In genomic region chr1:55087401-55087904, GRCm38 (mm10) we compare ENCODE assay signal across 8 mouse cellular contexts. TPM values are rescaled to one million over a fixed set of nuclear protein-coding genes. Genes with fewer than 3 reads are reported as not detected.
DNase-seq lines count a peak whose midpoint lies in the region; ATAC-seq and TF ChIP-seq lines count a peak whose summit lies in the region.

No protein-coding gene starts in this region.

- peak overlapping the region; percentile 94 for H3K9ac ChIP-seq in lung, embryonic 14.5 days
- peak overlapping the region; percentile 99 for H3K9ac ChIP-seq in forebrain, embryonic 15.5 days (replicated peaks)
- peak overlapping the region; percentile 94 for H3K9ac ChIP-seq in hindbrain, embryonic 14.5 days
- peak overlapping the region; percentile 96 for H3K9ac ChIP-seq in lung, embryonic 16.5 days (ENCODE audit: low read length)
- H3K9ac ChIP-seq in stomach, embryonic 16.5 days (ENCODE audit: low read length): peak overlapping the region; percentile 98

- ATAC-seq in lung, embryonic 14.5 days (ENCODE audit: insufficient read depth): peak; percentile 85
- ATAC-seq in forebrain, embryonic 15.5 days (replicated peaks): peak; percentile 83
- ATAC-seq in hindbrain, embryonic 14.5 days (ENCODE audit: low FRiP score): peak; percentile 64
- peak; percentile 54 for ATAC-seq in lung, embryonic 16.5 days (ENCODE audit: low read depth)
- ATAC-seq in stomach, embryonic 16.5 days (ENCODE audit: insufficient read depth, low FRiP score): peak; percentile 27; the same call in 1 of the 2 replicates

- DNase-seq in lung, embryonic 14.5 days: no peak
- DNase-seq in lung, postnatal 36 days: no peak
- no peak for DNase-seq in hindbrain, embryonic 14.5 days (ENCODE audit: low spot score)
- DNase-seq in thymus, adult 18-20 months: no peak

- 0% methylated on average over 51 of the region's 57 CpGs for WGBS in lung, embryonic 14.5 days
- under 1% methylated on average over 54 of the region's 57 CpGs for WGBS in forebrain, embryonic 15.5 days
- WGBS in hindbrain, embryonic 14.5 days: 0% methylated on average over 42 of the region's 57 CpGs
- under 1% methylated on average over 31 of the region's 57 CpGs for whole genome bisulfite sequencing in lung, embryonic 16.5 days
- WGBS in stomach, embryonic 16.5 days: under 1% methylated on average over 57 of the region's 57 CpGs

- H3K36me3 ChIP-seq in lung, embryonic 14.5 days (ENCODE audit: insufficient read depth): peaks cover 59% of the 10 kb centered on the region
- peaks cover 40% of the 10 kb centered on the region for H3K36me3 ChIP-seq in forebrain, embryonic 15.5 days
- peaks cover 66% of the 10 kb centered on the region for H3K36me3 ChIP-seq in hindbrain, embryonic 14.5 days (replicated peaks; ENCODE audit: control insufficient read depth, insufficient read depth)
- peaks cover 24% of the 10 kb centered on the region for H3K36me3 ChIP-seq in lung, embryonic 16.5 days (ENCODE audit: control insufficient read depth, insufficient read depth, low read length)
- peaks cover 31% of the 10 kb centered on the region for H3K36me3 ChIP-seq in stomach, embryonic 16.5 days (ENCODE audit: control insufficient read depth, insufficient read depth, low read length)

- H3K4me1 ChIP-seq in lung, embryonic 14.5 days (ENCODE audit: insufficient read depth): peaks cover 16% of the 10 kb centered on the region; the same call in 1 of the 2 replicates
- H3K4me1 ChIP-seq in brown adipose tissue, adult 24 weeks (ENCODE audit: control insufficient read depth, insufficient read depth, insufficient read length, low read length): peaks cover 3% of the 10 kb centered on the region; the same call in 1 of the 2 replicates
- H3K4me1 ChIP-seq in forebrain, embryonic 15.5 days: peaks cover 42% of the 10 kb centered on the region
- peaks cover 25% of the 10 kb centered on the region for H3K4me1 ChIP-seq in hindbrain, embryonic 14.5 days (replicated peaks; ENCODE audit: control insufficient read depth, insufficient read depth, low read length)
- H3K4me1 ChIP-seq in lung, embryonic 16.5 days (replicated peaks; ENCODE audit: control insufficient read depth, insufficient read depth, low read length): peaks cover 25% of the 10 kb centered on the region
- H3K4me1 ChIP-seq in stomach, embryonic 16.5 days (ENCODE audit: control insufficient read depth, insufficient read depth, low read length): peaks cover 28% of the 10 kb centered on the region

- H3K27ac ChIP-seq in lung, embryonic 14.5 days (ENCODE audit: low read depth): peak overlapping the region; percentile 96
- H3K27ac ChIP-seq in brown adipose tissue, adult 24 weeks (replicated peaks; ENCODE audit: low read depth, low read length): peak overlapping the region; percentile 96
- H3K27ac ChIP-seq in forebrain, embryonic 15.5 days (replicated peaks): peak overlapping the region; percentile 96
- peak overlapping the region; percentile 97 for H3K27ac ChIP-seq in hindbrain, embryonic 14.5 days
- peak overlapping the region; percentile 97 for H3K27ac ChIP-seq in lung, embryonic 16.5 days (ENCODE audit: low read length)
- H3K27ac ChIP-seq in stomach, embryonic 16.5 days (ENCODE audit: low read length): peak overlapping the region; percentile 98

- H3K4me2 ChIP-seq in lung, embryonic 14.5 days: peak overlapping the region; percentile 91
- peak overlapping the region; percentile 91 for H3K4me2 ChIP-seq in forebrain, embryonic 15.5 days (replicated peaks)
- peak overlapping the region; percentile 95 for H3K4me2 ChIP-seq in hindbrain, embryonic 14.5 days (replicated peaks)
- H3K4me2 ChIP-seq in lung, embryonic 16.5 days (ENCODE audit: low read depth, low read length): peak overlapping the region; percentile 77
- H3K4me2 ChIP-seq in stomach, embryonic 16.5 days (ENCODE audit: low read depth, low read length): peak overlapping the region; percentile 78

- H3K27me3 ChIP-seq in lung, embryonic 14.5 days (ENCODE audit: insufficient read depth, low read length): no peaks in the 10 kb centered on the region
- H3K27me3 ChIP-seq in forebrain, embryonic 15.5 days: no peaks in the 10 kb centered on the region
- H3K27me3 ChIP-seq in hindbrain, embryonic 14.5 days (ENCODE audit: control insufficient read depth, insufficient read depth, low read length): no peaks in the 10 kb centered on the region
- H3K27me3 ChIP-seq in lung, embryonic 16.5 days (ENCODE audit: control insufficient read depth, insufficient read depth, low read depth, low read length): no peaks in the 10 kb centered on the region
- H3K27me3 ChIP-seq in stomach, embryonic 16.5 days (ENCODE audit: control insufficient read depth, insufficient read depth, low read length): no peaks in the 10 kb centered on the region

- no peaks in the 10 kb centered on the region for H3K9me3 ChIP-seq in lung, embryonic 14.5 days (ENCODE audit: low read depth, low read length)
- H3K9me3 ChIP-seq in forebrain, embryonic 15.5 days: no peaks in the 10 kb centered on the region
- H3K9me3 ChIP-seq in hindbrain, embryonic 14.5 days (ENCODE audit: control insufficient read depth, low read length): 0 out of 2 replicates have a peak, but pooled peaks cover 2% of the 10 kb centered on the region
- H3K9me3 ChIP-seq in lung, embryonic 16.5 days (ENCODE audit: control insufficient read depth, low read length): 0 out of 2 replicates have a peak, but pooled peaks cover 3% of the 10 kb centered on the region
- H3K9me3 ChIP-seq in stomach, embryonic 16.5 days (replicated peaks; ENCODE audit: control insufficient read depth, low read length): no peaks in the 10 kb centered on the region

- no peak for TF ChIP-seq CTCF in lung, embryonic 14.5 days (IDR thresholded peaks at IDR 0.05; ENCODE audit: low read depth)

- peak overlapping the region; percentile 90 for H3K4me3 ChIP-seq in lung, embryonic 14.5 days (ENCODE audit: low read depth, low read length)
- H3K4me3 ChIP-seq in brown adipose tissue, adult 24 weeks (ENCODE audit: insufficient read depth, low read depth, low read length): peak overlapping the region; percentile 94
- peak overlapping the region; percentile 100 for H3K4me3 ChIP-seq in forebrain, embryonic 15.5 days
- H3K4me3 ChIP-seq in hindbrain, embryonic 14.5 days (replicated peaks; ENCODE audit: low read length): peak overlapping the region; percentile 97
- peak overlapping the region; percentile 99 for H3K4me3 ChIP-seq in lung, embryonic 16.5 days (ENCODE audit: low read length)
- peak overlapping the region; percentile 96 for H3K4me3 ChIP-seq in stomach, embryonic 16.5 days (replicated peaks; ENCODE audit: low read length)

RNA-seq across cellular contexts. Expression of gene Hspe1, which starts 0.5 kb away (rescaled TPM):
- polyA plus RNA-seq in lung, embryonic 14.5 days (2014; fragmentation: Nextera tagmentation; extraction: Ambion mirVana): 435 and 439 TPM in 2 replicates
- 681 and 735 TPM in 2 replicates for polyA plus RNA-seq in brown adipose tissue, adult 24 weeks (2012; ENCODE audit: insufficient read depth, insufficient read length, missing spikeins)
- 253 and 276 TPM in 2 replicates for polyA plus RNA-seq in forebrain, embryonic 15.5 days (2015; fragmentation: Nextera tagmentation; extraction: Ambion mirVana)
- 244 and 262 TPM in 2 replicates for polyA plus RNA-seq in hindbrain, embryonic 14.5 days (2014; fragmentation: Nextera tagmentation; extraction: Ambion mirVana)
- polyA plus RNA-seq in lung, embryonic 16.5 days (2015; fragmentation: Nextera tagmentation; extraction: Ambion mirVana): 245 and 281 TPM in 2 replicates
- polyA plus RNA-seq in stomach, embryonic 16.5 days (2015; fragmentation: Nextera tagmentation; extraction: Ambion mirVana): 364 and 480 TPM in 2 replicates

RNA-seq across cellular contexts. Expression of gene Hspd1, which starts 0.6 kb away (rescaled TPM):
- polyA plus RNA-seq in lung, embryonic 14.5 days (2014; fragmentation: Nextera tagmentation; extraction: Ambion mirVana): 312 and 315 TPM in 2 replicates
- 567 and 689 TPM in 2 replicates for polyA plus RNA-seq in brown adipose tissue, adult 24 weeks (2012; ENCODE audit: insufficient read depth, insufficient read length, missing spikeins)
- 291 and 296 TPM in 2 replicates for polyA plus RNA-seq in forebrain, embryonic 15.5 days (2015; fragmentation: Nextera tagmentation; extraction: Ambion mirVana)
- polyA plus RNA-seq in hindbrain, embryonic 14.5 days (2014; fragmentation: Nextera tagmentation; extraction: Ambion mirVana): 222 and 254 TPM in 2 replicates
- 253 and 283 TPM in 2 replicates for polyA plus RNA-seq in lung, embryonic 16.5 days (2015; fragmentation: Nextera tagmentation; extraction: Ambion mirVana)
- 382 and 410 TPM in 2 replicates for polyA plus RNA-seq in stomach, embryonic 16.5 days (2015; fragmentation: Nextera tagmentation; extraction: Ambion mirVana)

RNA-seq across cellular contexts. Expression of gene Coq10b, which starts 34.9 kb away (rescaled TPM):
- 21.1 and 22.9 TPM in 2 replicates for polyA plus RNA-seq in lung, embryonic 14.5 days (2014; fragmentation: Nextera tagmentation; extraction: Ambion mirVana)
- 34.4 and 39.4 TPM in 2 replicates for polyA plus RNA-seq in brown adipose tissue, adult 24 weeks (2012; ENCODE audit: insufficient read depth, insufficient read length, missing spikeins)
- 36.0 and 36.6 TPM in 2 replicates for polyA plus RNA-seq in forebrain, embryonic 15.5 days (2015; fragmentation: Nextera tagmentation; extraction: Ambion mirVana)
- polyA plus RNA-seq in hindbrain, embryonic 14.5 days (2014; fragmentation: Nextera tagmentation; extraction: Ambion mirVana): 32.0 and 36.1 TPM in 2 replicates
- 18.0 and 19.2 TPM in 2 replicates for polyA plus RNA-seq in lung, embryonic 16.5 days (2015; fragmentation: Nextera tagmentation; extraction: Ambion mirVana)
- polyA plus RNA-seq in stomach, embryonic 16.5 days (2015; fragmentation: Nextera tagmentation; extraction: Ambion mirVana): 22.0 and 24.4 TPM in 2 replicates

RNA-seq across cellular contexts. Expression of gene Mob4, which starts 43.6 kb away (rescaled TPM):
- 141 TPM in 2 replicates for polyA plus RNA-seq in lung, embryonic 14.5 days (2014; fragmentation: Nextera tagmentation; extraction: Ambion mirVana)
- polyA plus RNA-seq in brown adipose tissue, adult 24 weeks (2012; ENCODE audit: insufficient read depth, insufficient read length, missing spikeins): 55.4 and 55.8 TPM in 2 replicates
- 175 and 182 TPM in 2 replicates for polyA plus RNA-seq in forebrain, embryonic 15.5 days (2015; fragmentation: Nextera tagmentation; extraction: Ambion mirVana)
- polyA plus RNA-seq in hindbrain, embryonic 14.5 days (2014; fragmentation: Nextera tagmentation; extraction: Ambion mirVana): 157 and 177 TPM in 2 replicates
- polyA plus RNA-seq in lung, embryonic 16.5 days (2015; fragmentation: Nextera tagmentation; extraction: Ambion mirVana): 143 and 145 TPM in 2 replicates
- polyA plus RNA-seq in stomach, embryonic 16.5 days (2015; fragmentation: Nextera tagmentation; extraction: Ambion mirVana): 153 TPM in 2 replicates

Comparison
In these comparisons a context has a peak if more than half of its experiments do, and no peak if none do; other contexts are left out.
1. ATAC-seq: peak in every context shown above with its lines; median percentile 85 in lung, embryonic 14.5 days; 83 in forebrain, embryonic 15.5 days; 64 in hindbrain, embryonic 14.5 days; 54 in lung, embryonic 16.5 days; 27 in stomach, embryonic 16.5 days.